Mouse (Mus musculus): Measurements from ENCODE around the gene Phf11b.

DNA sequence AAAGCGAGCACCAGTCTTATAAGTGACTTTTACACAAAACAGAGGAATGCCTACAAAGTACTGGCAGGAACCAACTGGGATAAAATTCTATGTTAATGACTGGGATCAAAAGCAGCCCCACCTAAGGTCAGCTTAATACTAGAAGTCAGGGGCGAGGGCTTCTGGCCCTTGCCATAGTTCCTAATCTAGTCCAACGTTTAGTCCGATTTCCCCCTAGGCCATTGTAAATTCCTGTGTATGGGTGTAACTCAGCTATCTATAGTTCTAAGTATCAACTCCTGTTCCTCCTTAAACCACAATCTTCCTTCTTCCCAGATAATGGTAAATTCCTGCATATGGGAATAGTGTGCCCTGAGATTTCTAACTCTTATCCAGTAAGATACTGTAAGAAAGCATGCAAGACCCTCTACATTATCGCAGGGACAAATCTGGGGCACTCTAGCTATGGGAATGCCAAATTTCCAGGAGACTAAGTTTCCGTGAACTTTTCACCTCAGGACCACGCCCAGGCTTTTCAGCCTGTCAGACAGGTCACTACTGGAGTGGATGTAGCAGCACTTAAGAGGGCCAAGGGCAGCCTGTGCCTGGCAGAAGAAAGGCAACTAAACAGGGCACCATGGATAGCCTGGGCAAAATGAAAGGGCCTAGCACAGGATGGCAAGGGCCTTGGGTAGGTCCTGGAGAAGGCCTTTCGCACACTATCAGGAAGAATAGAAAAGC lies 25.4 kb upstream of the Phf11b start:
- TF ChIP-seq ZC3H11A (IDR thresholded peaks at IDR 0.05; ENCODE audit: borderline replicate concordance, low read depth, low read length) (no peak), HCFC1 (IDR thresholded peaks at IDR 0.05; ENCODE audit: borderline replicate concordance, insufficient read depth, low read length) (no peak), ZNF384 (IDR thresholded peaks at IDR 0.05; ENCODE audit: low read depth, low read length) (no peak), MAFK (IDR thresholded peaks at IDR 0.05; ENCODE audit: insufficient read depth, low read depth, low read length) (no peak), CHD2 (IDR thresholded peaks at IDR 0.05; ENCODE audit: low read depth, low read length) (no peak)

Data from ES-E14 (cell line).